Comparison of ENCODE assay signal across 8 mouse cellular contexts in the genomic region with DNA sequence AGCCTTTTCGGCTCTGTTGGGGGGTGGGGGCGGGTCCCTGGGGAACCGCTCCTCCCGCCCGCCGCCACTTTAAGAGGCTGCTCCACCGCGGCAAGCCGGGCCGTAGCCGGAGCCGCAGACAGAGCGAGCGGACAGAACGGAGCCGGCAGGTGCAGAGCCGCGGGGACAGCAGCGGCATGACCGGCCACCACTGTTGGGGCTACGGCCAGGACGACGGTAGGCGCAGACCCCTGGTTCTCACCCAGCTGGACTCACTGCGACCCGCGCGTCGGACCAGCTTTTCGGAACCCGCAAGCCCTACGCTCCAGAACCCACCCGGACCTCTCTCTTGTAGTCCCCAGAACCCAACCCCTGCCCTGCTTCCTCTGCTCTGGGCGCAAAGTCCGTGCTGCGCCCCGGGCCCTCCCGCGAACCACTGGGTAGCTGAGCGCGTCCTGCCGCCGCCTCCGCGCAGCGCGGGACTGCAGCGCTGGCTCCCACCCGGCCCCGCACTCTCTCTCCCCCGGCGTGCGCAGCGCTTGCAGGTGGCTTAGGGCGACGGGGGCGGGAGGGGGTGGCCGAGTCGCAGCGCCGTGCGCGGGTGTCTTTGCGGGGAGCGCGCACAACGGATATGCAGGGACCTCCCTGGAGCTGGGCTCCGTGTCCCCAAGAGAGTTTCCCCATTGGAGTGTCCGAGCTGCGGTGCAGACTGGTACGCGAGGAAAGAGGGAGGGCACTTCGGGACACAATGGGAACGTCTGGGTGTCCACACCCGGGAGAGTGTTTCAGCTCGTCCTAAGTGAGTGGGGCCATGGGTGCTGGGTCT. TPM values are rescaled to one million over a fixed set of nuclear protein-coding genes. Genes with fewer than 3 reads are reported as not detected.
A peak's percentile ranks its signal among the peaks of the same experiment; 100 is the strongest.
DNase-seq lines count a peak whose midpoint lies in the region; ATAC-seq lines count a peak whose summit lies in the region.

No protein-coding gene starts in this region.

- peak overlapping the region; percentile 99 for H3K4me2 ChIP-seq in heart, embryonic 15.5 days
- peak overlapping the region; percentile 93 for H3K4me2 ChIP-seq in midbrain, embryonic 15.5 days

- no peaks in the 10 kb centered on the region for H3K9me3 ChIP-seq in heart, embryonic 15.5 days (replicated peaks)
- H3K9me3 ChIP-seq in midbrain, embryonic 15.5 days: no peaks in the 10 kb centered on the region

- peak overlapping the region; percentile 58 for H3K4me3 ChIP-seq in heart, embryonic 15.5 days
- peak overlapping the region; percentile 45 for H3K4me3 ChIP-seq in midbrain, embryonic 15.5 days

- no peaks in the 10 kb centered on the region for H3K36me3 ChIP-seq in heart, embryonic 15.5 days
- H3K36me3 ChIP-seq in midbrain, embryonic 15.5 days (replicated peaks): no peaks in the 10 kb centered on the region

- peak overlapping the region; percentile 45 for H3K9ac ChIP-seq in heart, embryonic 15.5 days
- peak overlapping the region; percentile 27 for H3K9ac ChIP-seq in midbrain, embryonic 15.5 days

- peak; percentile 28; the same call in 1 of the 2 replicates for ATAC-seq in heart, embryonic 15.5 days (replicated peaks; ENCODE audit: insufficient number of reproducible peaks, insufficient read depth, low FRiP score, low read depth)
- ATAC-seq in midbrain, embryonic 15.5 days (replicated peaks): peak; percentile 72

- peaks cover 57% of the 10 kb centered on the region for H3K27me3 ChIP-seq in heart, embryonic 15.5 days
- peaks cover 47% of the 10 kb centered on the region for H3K27me3 ChIP-seq in midbrain, embryonic 15.5 days (replicated peaks)

- under 1% methylated on average over 76 of the region's 76 CpGs for WGBS in heart, embryonic 15.5 days
- WGBS in midbrain, embryonic 15.5 days: under 1% methylated on average over 76 of the region's 76 CpGs

- no peak overlapping the region for H3K27ac ChIP-seq in heart, embryonic 15.5 days
- H3K27ac ChIP-seq in midbrain, embryonic 15.5 days: no peak overlapping the region

- peak; percentile 19 for DNase-seq in ovary, postnatal 36 days (ENCODE audit: low spot score)
- DNase-seq in ovary, postnatal 14 days (ENCODE audit: low spot score): no peak
- peak; percentile 72 to 74 for DNase-seq in cerebellum, postnatal 25 days
- DNase-seq in layer of hippocampus, postnatal 10 days (ENCODE audit: low spot score in 2 of 2): peak; percentile 26 to 51
- no peak for DNase-seq in urinary bladder, postnatal 25 days (ENCODE audit: low spot score)
- no peak for DNase-seq in lung, postnatal 25 days (ENCODE audit: low spot score)

- H3K4me1 ChIP-seq in heart, embryonic 15.5 days (replicated peaks): peaks cover 20% of the 10 kb centered on the region
- H3K4me1 ChIP-seq in midbrain, embryonic 15.5 days: peaks cover 19% of the 10 kb centered on the region

RNA-seq across cellular contexts. Expression of gene Car7, which starts 6.4 kb away (rescaled TPM):
- 2.4 and 2.8 TPM in 2 replicates for polyA plus RNA-seq in heart, embryonic 15.5 days (2015; fragmentation: Nextera tagmentation; extraction: Ambion mirVana)
- total RNA-seq in layer of hippocampus, postnatal 10 days (2021): 10 to 100 TPM; 13.5 to 18.2 TPM
- 3.2 and 4.2 TPM in 2 replicates for polyA plus RNA-seq in midbrain, embryonic 15.5 days (2015; fragmentation: Nextera tagmentation; extraction: Ambion mirVana)

RNA-seq across cellular contexts. Expression of gene Nae1, which starts 6.5 kb away (rescaled TPM):
- polyA plus RNA-seq in heart, embryonic 15.5 days (2015; fragmentation: Nextera tagmentation; extraction: Ambion mirVana): 63.4 and 64.4 TPM in 2 replicates
- total RNA-seq in layer of hippocampus, postnatal 10 days (2021): 10 to 100 TPM; 49.9 to 52.4 TPM
- polyA plus RNA-seq in midbrain, embryonic 15.5 days (2015; fragmentation: Nextera tagmentation; extraction: Ambion mirVana): 99.2 and 101 TPM in 2 replicates

RNA-seq across cellular contexts. Expression of gene Terb1, which starts 31.2 kb away (rescaled TPM):
- polyA plus RNA-seq in heart, embryonic 15.5 days (2015; fragmentation: Nextera tagmentation; extraction: Ambion mirVana): 0.09 and 0.32 TPM in 2 replicates
- total RNA-seq in layer of hippocampus, postnatal 10 days (2021): under 1 TPM; 0.54 to 0.96 TPM
- polyA plus RNA-seq in midbrain, embryonic 15.5 days (2015; fragmentation: Nextera tagmentation; extraction: Ambion mirVana): 0.67 and 0.74 TPM in 2 replicates

RNA-seq across cellular contexts. Expression of gene Pdp2, which starts 50.3 kb away (rescaled TPM):
- polyA plus RNA-seq in heart, embryonic 15.5 days (2015; fragmentation: Nextera tagmentation; extraction: Ambion mirVana): 5.8 and 7.3 TPM in 2 replicates
- 1 to 10 TPM; 9.0 to 9.2 TPM for total RNA-seq in layer of hippocampus, postnatal 10 days (2021)
- polyA plus RNA-seq in midbrain, embryonic 15.5 days (2015; fragmentation: Nextera tagmentation; extraction: Ambion mirVana): 20.0 and 20.9 TPM in 2 replicates

Comparison
In these comparisons a context has a peak if more than half of its experiments do, and no peak if none do; other contexts are left out.
1. DNase-seq: peak in ovary, postnatal 36 days (single experiment), cerebellum, postnatal 25 days (2 of 2) and layer of hippocampus, postnatal 10 days (2 of 2); none in ovary, postnatal 14 days (single experiment), urinary bladder, postnatal 25 days (single experiment) and lung, postnatal 25 days (single experiment).